In the genomic region with DNA sequence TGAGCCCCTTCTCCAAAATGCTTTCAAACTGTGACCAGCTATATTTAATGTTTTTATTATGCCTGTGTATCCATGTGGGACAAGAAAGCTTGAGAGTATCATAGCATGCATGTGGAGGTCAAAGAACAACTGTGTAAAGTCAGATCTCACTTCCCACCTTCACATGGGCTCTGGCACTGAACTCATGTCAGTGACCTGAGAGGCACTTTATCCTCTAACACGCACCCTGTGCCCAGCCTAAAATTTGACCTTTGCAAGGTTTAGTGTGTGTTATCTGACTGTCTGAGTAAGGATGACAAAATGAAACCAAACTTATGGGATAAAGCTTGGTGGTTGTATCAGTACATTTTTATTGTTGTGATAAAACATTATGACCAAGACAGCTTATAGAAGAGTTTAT, we compare ENCODE assay signal across 19 mouse cellular contexts. TPM values are rescaled to one million over a fixed set of nuclear protein-coding genes. Genes with fewer than 3 reads are reported as not detected.
"Had no signal": no experiment of that assay in that cellular context is flagged by ENCODE, and none has a peak within 500 bp of the region (broad histone marks: within the 10 kb centered on the region; RNA-seq: fewer than 3 reads in every experiment).

No protein-coding gene starts in this region.

- H3K4me2 ChIP-seq: lung, embryonic 14.5 days; midbrain, embryonic 12.5 days; midbrain, embryonic 15.5 days; neural tube, embryonic 12.5 days; stomach, embryonic 15.5 days had no signal

- H3K9me3 ChIP-seq: midbrain, embryonic 10.5 days; midbrain, embryonic 12.5 days; midbrain, embryonic 15.5 days; neural tube, embryonic 12.5 days; stomach, embryonic 15.5 days had no signal

- H3K9ac ChIP-seq: lung, embryonic 14.5 days; midbrain, embryonic 12.5 days; midbrain, embryonic 15.5 days; neural tube, embryonic 12.5 days; stomach, embryonic 15.5 days had no signal

- H3K27me3 ChIP-seq: midbrain, embryonic 12.5 days; midbrain, embryonic 15.5 days; neural tube, embryonic 12.5 days; stomach, embryonic 15.5 days had no signal

- ATAC-seq: midbrain, embryonic 15.5 days had no signal

- H3K4me1 ChIP-seq: midbrain, embryonic 10.5 days; midbrain, embryonic 12.5 days; midbrain, embryonic 15.5 days; neural tube, embryonic 12.5 days; stomach, embryonic 15.5 days had no signal

- DNase-seq: lung, adult 18-20 months; lung, embryonic 14.5 days; lung, postnatal 10 days; lung, postnatal 4 days; right cerebral cortex, postnatal 14 days; right cerebral cortex, postnatal 4 days; thymus, adult 2 months; thymus, postnatal 14 days; thymus, postnatal 36 days had no signal

- H3K4me3 ChIP-seq: midbrain, embryonic 10.5 days; midbrain, embryonic 12.5 days; midbrain, embryonic 15.5 days; neural tube, embryonic 12.5 days; stomach, embryonic 15.5 days had no signal

- H3K27ac ChIP-seq: midbrain, embryonic 10.5 days; midbrain, embryonic 12.5 days; midbrain, embryonic 15.5 days; neural tube, embryonic 12.5 days; stomach, embryonic 15.5 days; stomach, postnatal 0 days had no signal

RNA-seq across cellular contexts. Expression of a gene that starts 32.3 kb away (rescaled TPM):
- total RNA-seq: megakaryocyte, adult 5-6 weeks; megakaryocyte-erythroid progenitor cell, adult 5-6 weeks; monocyte, adult 5-6 weeks; neutrophil, adult 5-6 weeks had no signal

RNA-seq across cellular contexts. Expression of a gene that starts 53.0 kb away (rescaled TPM):
- total RNA-seq: monocyte, adult 5-6 weeks; neutrophil, adult 5-6 weeks had no signal
